Mouse (Mus musculus) forebrain, postnatal 0 days (tissue): ENCODE measurements around the gene Uspl1. TPM values are rescaled to one million over a fixed set of nuclear protein-coding genes. Genes with fewer than 3 reads are reported as not detected.
"Not testable (repeated sequence)": the region's sequence is repeated elsewhere in the genome, so short reads cannot be mapped to it uniquely, and the experiment has no call there.

Source experiments
- ATAC-seq: fragments of 200-750 bp; cut with Nextera tagmentation; 2 replicates; pipeline ENCODE4 v1.8.0; 2017; ENCODE audit warnings: mild to moderate bottlenecking, moderate library complexity
- DNase-seq: peaks from one replicate; pipeline ENCODE4 v3.0.0-alpha.2; 2015
- H3K27ac ChIP-seq: fragments of 300-500 bp; sonication (generic); 2 replicates; pipeline ENCODE4 v1.5.1; 2014; ENCODE audit warnings: low read depth, mild to moderate bottlenecking, antibody characterized with exemption, low read length, moderate library complexity, mixed read lengths
- H3K27me3 ChIP-seq: fragments of 300-500 bp; sonication (generic); 2 replicates; pipeline ENCODE4 v1.6.1; 2014; ENCODE audit warnings: mild to moderate bottlenecking, low read length, mixed read lengths; ENCODE audit not compliant: insufficient read depth
- H3K36me3 ChIP-seq: fragments of 300-500 bp; sonication (generic); 2 replicates; pipeline ENCODE4 v1.6.1; 2014; ENCODE audit warnings: mild to moderate bottlenecking, moderate library complexity; ENCODE audit not compliant: insufficient read depth
- H3K4me1 ChIP-seq: fragments of 300-500 bp; sonication (generic); 2 replicates; pipeline ENCODE4 v1.6.1; 2014; ENCODE audit warnings: antibody characterized with exemption; ENCODE audit not compliant: insufficient read depth
- H3K4me2 ChIP-seq: fragments of 300-500 bp; sonication (generic); 2 replicates; pipeline ENCODE4 v1.6.1; 2014; ENCODE audit warnings: low read depth, mild to moderate bottlenecking, moderate library complexity
- H3K4me3 ChIP-seq: fragments of 300-500 bp; sonication (generic); 2 replicates; pipeline ENCODE4 v1.5.1; 2014; ENCODE audit warnings: low read depth, low read length, mixed read lengths
- H3K9ac ChIP-seq: fragments of 300-500 bp; sonication (generic); 2 replicates; pipeline ENCODE4 v1.6.1; 2014; ENCODE audit warnings: mild to moderate bottlenecking
- H3K9me3 ChIP-seq: fragments of 300-500 bp; sonication (generic); 2 replicates; pipeline ENCODE4 v1.6.1; 2016; ENCODE audit warnings: low read length
- CTCF ChIP-seq: sonication (generic); IDR thresholded peaks from 2 replicates; pipeline ENCODE4 v1.5.1; 2016; ENCODE audit warnings: antibody characterized with exemption, control low read depth, low read depth
- WGBS: fragments of 180-500 bp; shearing (Covaris S2); extraction: QIAGEN DNeasy Blood & Tissue Kit; methylation state at CpG from one replicate; pipeline ENCODE4 v1.1.7; 2014; 5-methylcytosine and 5-hydroxymethylcytosine counted together
- polyA plus RNA-seq: library from polyadenylated mRNA; unstranded; fragments of >200 nt; fragmentation: Nextera tagmentation; extraction: Ambion mirVana; gene quantifications from 2 replicates; pipeline ENCODE4 v1.2.1, GENCODE M21; 2015
- total RNA-seq: library from RNA; depleted of rRNA; stranded (reverse); fragments of >200 nt; gene quantifications from 2 replicates; pipeline ENCODE4 v1.2.3, GENCODE M21; 2014

Uspl1 gene
- total and polyA plus RNA-seq, 2 experiments from 2014 or later, result 41.8 to 61.3 TPM

- no peak overlapping the region for H3K9ac ChIP-seq
- H3K4me1 ChIP-seq, result no peaks in the 10 kb centered on the region
- ATAC-seq, result no peak
- H3K27me3 ChIP-seq, result no peaks in the 10 kb centered on the region
- no peak overlapping the region for H3K4me2 ChIP-seq
- H3K36me3 ChIP-seq, result no peaks in the 10 kb centered on the region
- no peak for DNase-seq
- no peak overlapping the region for H3K27ac ChIP-seq
- no peak overlapping the region for H3K4me3 ChIP-seq
- TF ChIP-seq CTCF, result no peak
- no peaks in the 10 kb centered on the region for H3K9me3 ChIP-seq
- 63% methylated on average over 9 of the region's 9 CpGs for WGBS
These were observed 43.8 kb upstream of the Uspl1 start for GRCm38 (mm10) chr5:149140336-149140735.

GRCm38 (mm10) chr5:149141155-149141554 lies 43.0 kb upstream of the Uspl1 start:
- DNase-seq, H3K4me2 ChIP-seq, H3K4me3 ChIP-seq, ATAC-seq, H3K36me3 ChIP-seq, H3K27me3 ChIP-seq, H3K4me1 ChIP-seq, H3K9ac ChIP-seq, H3K9me3 ChIP-seq, H3K27ac ChIP-seq: not testable (repeated sequence)
- 100% methylated on average over 1 of the region's 1 CpGs for WGBS

DNA sequence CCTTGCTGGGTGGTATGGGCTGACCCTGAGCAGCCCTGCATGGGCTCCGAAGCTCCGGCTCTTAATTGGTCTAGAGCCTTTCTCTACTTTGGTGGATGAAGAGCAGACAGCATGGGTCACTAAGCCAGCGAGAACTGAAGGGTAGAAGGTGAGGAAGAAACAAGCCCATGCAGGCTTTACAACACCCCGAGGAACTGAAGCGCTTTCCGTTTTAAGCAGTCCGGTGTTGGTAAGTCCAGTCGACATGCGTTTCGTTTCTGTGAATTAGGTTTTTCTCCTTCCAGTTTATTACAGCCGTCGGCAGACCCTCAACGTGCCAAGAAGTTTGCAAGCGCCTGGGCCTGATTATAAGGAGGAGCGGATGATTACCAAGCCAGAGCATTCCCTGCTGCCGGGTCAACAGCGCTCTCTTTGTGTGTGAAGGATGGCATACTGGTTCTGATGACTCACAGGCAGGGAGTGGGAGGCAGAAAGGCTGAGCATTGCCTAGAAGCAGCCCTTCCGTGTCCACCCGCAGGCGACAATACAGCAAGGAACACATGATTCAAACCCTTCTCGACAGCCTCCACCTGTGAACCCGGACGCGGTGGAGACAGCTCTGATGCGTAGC lies 40.3 kb upstream of the Uspl1 start:
- TF ChIP-seq CTCF, result no peak
- H3K9ac ChIP-seq, result no peak overlapping the region
- no peaks in the 10 kb centered on the region for H3K36me3 ChIP-seq
- H3K9me3 ChIP-seq, result no peaks in the 10 kb centered on the region
- no peak overlapping the region for H3K4me3 ChIP-seq
- no peak overlapping the region for H3K27ac ChIP-seq
- WGBS, result 71% methylated on average over 25 of the region's 25 CpGs
- DNase-seq (no peak), ATAC-seq (peak; percentile 71)
- H3K27me3 ChIP-seq, result no peaks in the 10 kb centered on the region
- H3K4me1 ChIP-seq, result no peaks in the 10 kb centered on the region
- H3K4me2 ChIP-seq, result no peak overlapping the region

GRCm38 (mm10) chr5:149146691-149147090 lies 37.5 kb upstream of the Uspl1 start:
- no peak overlapping the region for H3K27ac ChIP-seq
- TF ChIP-seq CTCF, result no peak
- no peaks in the 10 kb centered on the region for H3K4me1 ChIP-seq
- no peak for ATAC-seq
- 93% methylated on average over 7 of the region's 7 CpGs for WGBS
- H3K4me3 ChIP-seq, result no peak overlapping the region
- no peaks in the 10 kb centered on the region for H3K27me3 ChIP-seq
- H3K4me2 ChIP-seq, result no peak overlapping the region
- DNase-seq, result no peak
- H3K9ac ChIP-seq, result no peak overlapping the region
- no peaks in the 10 kb centered on the region for H3K9me3 ChIP-seq
- no peaks in the 10 kb centered on the region for H3K36me3 ChIP-seq

- WGBS, result 82% methylated on average over 8 of the region's 8 CpGs
- no peak overlapping the region for H3K27ac ChIP-seq
- H3K36me3 ChIP-seq, result no peaks in the 10 kb centered on the region
- no peaks in the 10 kb centered on the region for H3K9me3 ChIP-seq
- no peak overlapping the region for H3K9ac ChIP-seq
- no peak overlapping the region for H3K4me3 ChIP-seq
- TF ChIP-seq CTCF, result no peak
- H3K4me1 ChIP-seq, result no peaks in the 10 kb centered on the region
- DNase-seq (no peak), ATAC-seq (no peak)
- no peak overlapping the region for H3K4me2 ChIP-seq
- no peaks in the 10 kb centered on the region for H3K27me3 ChIP-seq
These were observed 36.7 kb upstream of the Uspl1 start for GRCm38 (mm10) chr5:149147386-149148000.

GRCm38 (mm10) chr5:149150882-149151281 lies 33.3 kb upstream of the Uspl1 start:
- ATAC-seq (no peak), DNase-seq (no peak)
- H3K27me3 ChIP-seq, result no peaks in the 10 kb centered on the region
- no peak overlapping the region for H3K27ac ChIP-seq
- H3K4me1 ChIP-seq, result no peaks in the 10 kb centered on the region
- H3K36me3 ChIP-seq, result no peaks in the 10 kb centered on the region
- H3K9ac ChIP-seq, result no peak overlapping the region
- no peak overlapping the region for H3K4me2 ChIP-seq
- H3K9me3 ChIP-seq, result no peaks in the 10 kb centered on the region
- TF ChIP-seq CTCF, result no peak
- no peak overlapping the region for H3K4me3 ChIP-seq
- 90% methylated on average over 3 of the region's 3 CpGs for WGBS

DNA sequence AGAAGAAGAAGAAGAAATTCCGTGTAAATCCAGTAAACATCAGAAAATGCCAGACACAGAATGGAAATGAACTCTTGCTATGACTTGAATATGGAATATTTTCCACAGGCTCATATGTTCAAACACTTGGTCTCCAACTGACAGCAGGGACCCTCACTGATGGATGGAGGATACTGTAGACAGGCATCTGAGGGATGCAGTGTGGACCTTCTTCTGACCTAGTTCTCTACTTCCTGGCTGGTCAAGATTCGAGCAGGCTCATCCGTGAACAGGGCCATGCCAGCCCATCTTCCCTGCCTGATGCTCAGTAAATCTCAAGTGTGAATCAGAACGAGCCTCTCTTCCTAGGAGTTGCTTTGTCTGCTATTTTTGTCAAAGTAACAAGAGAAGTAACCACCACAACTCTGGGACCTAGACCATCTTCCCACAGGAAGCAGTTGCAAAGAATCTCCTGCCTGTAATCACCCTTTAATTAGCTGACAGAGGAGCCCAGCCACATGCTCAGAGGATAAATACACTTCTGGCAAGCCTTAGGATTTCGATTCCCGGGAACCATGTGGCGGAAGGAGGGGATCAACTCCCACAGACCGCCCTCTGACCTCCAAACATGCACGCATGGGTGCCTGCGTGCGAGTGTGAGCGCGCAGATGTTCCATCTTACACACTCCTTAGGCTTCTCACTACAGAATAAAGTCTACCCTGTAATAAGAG lies 31.9 kb upstream of the Uspl1 start:
- 43% methylated on average over 13 of the region's 13 CpGs for WGBS
- H3K4me2 ChIP-seq, result no peak overlapping the region
- H3K9me3 ChIP-seq, result no peaks in the 10 kb centered on the region
- H3K27ac ChIP-seq, result no peak overlapping the region
- H3K4me3 ChIP-seq, result no peak overlapping the region
- ATAC-seq, result no peak
- no peaks in the 10 kb centered on the region for H3K4me1 ChIP-seq
- no peak overlapping the region for H3K9ac ChIP-seq
- TF ChIP-seq CTCF, result no peak
- no peak for DNase-seq
- no peaks in the 10 kb centered on the region for H3K36me3 ChIP-seq
- no peaks in the 10 kb centered on the region for H3K27me3 ChIP-seq
